Mouse (Mus musculus) limb, embryonic 14.5 days (tissue): Measurements from ENCODE around the gene Slc25a29. TPM values are rescaled to one million over a fixed set of nuclear protein-coding genes. Genes with fewer than 3 reads are reported as not detected.

Experiments used
- ATAC-seq: fragments of 200-750 bp; cut with Nextera tagmentation; 2 replicates; pipeline ENCODE4 v1.8.0; 2017; ENCODE audit warnings: low read depth, moderate number of reproducible peaks, moderate TSS enrichment; ENCODE audit not compliant: low FRiP score
- DNase-seq: peaks from one replicate; pipeline ENCODE4 v3.0.0-alpha.2; 2015; ENCODE audit warnings: low spot score
- H3K27ac ChIP-seq: fragments of 300-500 bp; sonication (generic); replicated peaks from 2 replicates; pipeline ENCODE4 v1.5.1; 2014; ENCODE audit warnings: low read depth, mild to moderate bottlenecking, low read length, moderate library complexity, mixed read lengths
- H3K27me3 ChIP-seq: fragments of 300-500 bp; sonication (generic); 2 replicates; pipeline ENCODE4 v1.6.1; 2014; ENCODE audit warnings: low read length, mixed read lengths; ENCODE audit not compliant: control insufficient read depth, insufficient read depth
- H3K36me3 ChIP-seq: fragments of 300-500 bp; sonication (generic); 2 replicates; pipeline ENCODE4 v1.6.1; 2014; ENCODE audit warnings: mild to moderate bottlenecking, low read length, moderate library complexity, mixed read lengths; ENCODE audit not compliant: control insufficient read depth, insufficient read depth
- H3K4me1 ChIP-seq: fragments of 300-500 bp; sonication (generic); 2 replicates; pipeline ENCODE4 v1.6.1; 2014; ENCODE audit warnings: antibody characterized with exemption, low read length, mixed read lengths; ENCODE audit not compliant: control insufficient read depth, insufficient read depth
- H3K4me2 ChIP-seq: fragments of 300-500 bp; sonication (generic); replicated peaks from 2 replicates; pipeline ENCODE4 v1.6.1; 2014; ENCODE audit warnings: low read depth, mild to moderate bottlenecking, low read length, moderate library complexity; ENCODE audit not compliant: severe bottlenecking
- H3K4me3 ChIP-seq: fragments of 300-500 bp; sonication (generic); replicated peaks from 2 replicates; pipeline ENCODE4 v1.5.1; 2014; ENCODE audit warnings: low read length
- H3K9ac ChIP-seq: fragments of 300-500 bp; sonication (generic); 2 replicates; pipeline ENCODE4 v1.6.1; 2014; ENCODE audit warnings: mild to moderate bottlenecking, low read depth, low read length, moderate library complexity; ENCODE audit not compliant: severe bottlenecking
- H3K9me3 ChIP-seq: fragments of 300-500 bp; sonication (generic); 2 replicates; pipeline ENCODE4 v1.6.1; 2016; ENCODE audit warnings: low read length; ENCODE audit not compliant: control insufficient read depth
- POLR2A ChIP-seq: fragments of 200-500 bp; IDR thresholded peaks from 2 replicates; pipeline ENCODE4 v1.8.0; 2012; ENCODE audit warnings: inconsistent platforms, mild to moderate bottlenecking, moderate library complexity, borderline replicate concordance; ENCODE audit not compliant: insufficient read depth, insufficient read length; ENCODE audit errors: extremely low read depth
- WGBS: fragments of 180-500 bp; shearing (Covaris S2); extraction: QIAGEN DNeasy Blood & Tissue Kit; methylation state at CpG from one replicate; pipeline ENCODE4 v1.1.7; 2014; 5-methylcytosine and 5-hydroxymethylcytosine counted together
- polyA plus RNA-seq, 2 experiments: library from polyadenylated mRNA; depleted of rRNA in 1 of 2; stranded (reverse) in 1 of 2; unstranded in 1 of 2; fragments of >200 nt; fragmentation: Nextera tagmentation in 1 of 2; extraction: Ambion mirVana in 1 of 2; gene quantifications; 2 replicates each; pipeline versions ENCODE4 v1.2.1 to v1.2.3; 2012 to 2014

Slc25a29 gene
- polyA plus RNA-seq, 2 experiments, result 9.8 to 10.9 TPM

GRCm38 (mm10) chr12:108873122-108873521 lies 37.4 kb upstream of the Slc25a29 start:
- WGBS, result 79% methylated on average over 5 of the region's 5 CpGs
- H3K9ac ChIP-seq, result no peak overlapping the region
- no peaks in the 10 kb centered on the region for H3K4me1 ChIP-seq
- ATAC-seq (no peak), DNase-seq (no peak)
- H3K27me3 ChIP-seq, result no peaks in the 10 kb centered on the region
- H3K9me3 ChIP-seq, result no peaks in the 10 kb centered on the region
- H3K4me3 ChIP-seq, result no peak overlapping the region
- TF ChIP-seq POLR2A, result no peak
- no peak overlapping the region for H3K27ac ChIP-seq
- no peak overlapping the region for H3K4me2 ChIP-seq
- H3K36me3 ChIP-seq, result peaks cover 76% of the 10 kb centered on the region

GRCm38 (mm10) chr12:108869575-108869974 lies 33.9 kb upstream of the Slc25a29 start:
- H3K4me1 ChIP-seq, result no peaks in the 10 kb centered on the region
- no peak for ATAC-seq

DNA sequence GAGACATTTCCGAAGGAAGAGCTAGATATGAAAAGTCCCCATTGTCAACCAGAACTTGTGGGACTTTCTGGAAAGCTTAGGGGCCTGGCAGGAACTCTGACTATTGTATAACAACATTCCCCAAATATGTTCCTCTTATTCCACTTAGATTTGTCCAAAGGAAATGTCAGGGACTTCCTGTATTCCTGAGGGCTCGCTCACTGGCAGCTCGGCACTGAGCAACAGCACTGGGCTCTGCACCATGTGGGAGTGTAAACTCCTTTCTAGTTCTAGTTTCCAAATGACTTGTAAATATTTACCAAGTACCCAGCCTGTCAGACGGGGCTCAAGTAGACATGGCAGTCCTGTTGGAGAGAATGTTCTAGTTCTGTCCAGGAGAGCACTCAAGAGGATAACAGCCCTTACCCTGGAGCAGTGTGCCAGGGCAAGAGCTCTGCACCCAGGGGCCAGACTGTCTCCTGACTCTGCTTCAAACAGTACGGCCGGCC lies 29.4 kb upstream of the Slc25a29 start:
- Histone ChIP-seq H3K36me3 (peaks cover 93% of the 10 kb centered on the region), H3K27ac (no peak overlapping the region), H3K9me3 (no peaks in the 10 kb centered on the region), H3K27me3 (no peaks in the 10 kb centered on the region), H3K9ac (no peak overlapping the region), H3K4me2 (no peak overlapping the region), H3K4me3 (no peak overlapping the region), H3K4me1 (no peaks in the 10 kb centered on the region)
- ATAC-seq (no peak), DNase-seq (no peak)
- TF ChIP-seq POLR2A, result no peak
- WGBS, result 91% methylated on average over 6 of the region's 6 CpGs

More at GRCm38 (mm10) chr12:108869575-108869974, 33.9 kb upstream of the Slc25a29 start:
- H3K4me3 ChIP-seq, result no peak overlapping the region
- no peak for TF ChIP-seq POLR2A
- WGBS, result 74% methylated on average over 2 of the region's 2 CpGs
- H3K36me3 ChIP-seq, result peaks cover 80% of the 10 kb centered on the region
- H3K9me3 ChIP-seq, result no peaks in the 10 kb centered on the region
- no peak for DNase-seq
- no peak overlapping the region for H3K4me2 ChIP-seq
- H3K27ac ChIP-seq, result no peak overlapping the region
- H3K27me3 ChIP-seq, result no peaks in the 10 kb centered on the region
- no peak overlapping the region for H3K9ac ChIP-seq

DNA sequence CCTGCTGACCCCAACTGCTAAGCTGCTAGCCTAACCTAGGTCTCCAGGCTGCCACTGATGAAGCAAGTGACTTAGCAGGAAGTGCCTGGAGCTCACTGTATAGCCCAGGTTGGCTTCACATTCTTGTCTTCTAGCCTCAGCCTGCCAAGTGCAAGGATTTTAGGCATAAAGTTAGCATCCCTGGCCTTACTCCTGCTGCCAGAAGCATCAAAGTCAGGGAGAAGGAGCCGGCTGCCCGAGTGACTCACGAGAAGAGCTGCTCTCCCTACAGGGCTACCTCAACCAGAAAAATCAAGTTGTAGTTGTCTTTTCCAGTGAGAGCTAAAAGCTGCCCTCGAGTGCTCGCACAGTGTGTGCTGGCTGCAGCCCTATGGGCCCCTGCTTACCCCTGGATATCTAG lies 22.8 kb upstream of the Slc25a29 start:
- H3K36me3 ChIP-seq, result peaks cover 38% of the 10 kb centered on the region
- WGBS, result 85% methylated on average over 5 of the region's 5 CpGs
- TF ChIP-seq POLR2A, result no peak

GRCm38 (mm10) chr12:108857589-108858184 lies 22.0 kb upstream of the Slc25a29 start:
- Histone ChIP-seq H3K9me3 (no peaks in the 10 kb centered on the region), H3K4me3 (no peak overlapping the region), H3K4me2 (no peak overlapping the region), H3K36me3 (peaks cover 30% of the 10 kb centered on the region), H3K27ac (no peak overlapping the region), H3K27me3 (no peaks in the 10 kb centered on the region), H3K4me1 (no peaks in the 10 kb centered on the region), H3K9ac (no peak overlapping the region)
- WGBS, result 76% methylated on average over 7 of the region's 7 CpGs
- DNase-seq (no peak), ATAC-seq (no peak)
- no peak for TF ChIP-seq POLR2A

More for the DNA sequence above, 22.8 kb upstream of the Slc25a29 start:
- no peaks in the 10 kb centered on the region for H3K27me3 ChIP-seq
- H3K4me1 ChIP-seq, result no peaks in the 10 kb centered on the region
- no peak overlapping the region for H3K4me3 ChIP-seq
- no peaks in the 10 kb centered on the region for H3K9me3 ChIP-seq
- DNase-seq (no peak), ATAC-seq (no peak)
- no peak overlapping the region for H3K9ac ChIP-seq
- H3K4me2 ChIP-seq, result no peak overlapping the region
- no peak overlapping the region for H3K27ac ChIP-seq
